Mouse (Mus musculus) gastrocnemius, adult 18-20 months (tissue): ENCODE measurements around the gene Esrrb. TPM values are rescaled to one million over a fixed set of nuclear protein-coding genes. Genes with fewer than 3 reads are reported as not detected.

Experiments used
- DNase-seq: peaks from one replicate; pipeline ENCODE4 v3.0.0; 2021; ENCODE audit warnings: low spot score
- total RNA-seq, 2 experiments: library from RNA; stranded (reverse); gene quantifications; 2 replicates each; pipeline ENCODE4 v1.2.3; 2021

The Esrrb gene
- total RNA-seq, 2 experiments from 2014 or later: 5.8 to 9.9 TPM

- DNase-seq: peak; percentile 60
Observed at GRCm38 (mm10) chr12:86402718-86403117, 41.8 kb downstream of the Esrrb start.

GRCm38 (mm10) chr12:86421490-86421904 is 60.6 kb downstream of the Esrrb start:
- peak; percentile 26 for DNase-seq

- DNase-seq: no peak
Observed at GRCm38 (mm10) chr12:86422166-86422910, 61.4 kb downstream of the Esrrb start.

GRCm38 (mm10) chr12:86423102-86423501 is 62.2 kb downstream of the Esrrb start:
- DNase-seq: no peak

GRCm38 (mm10) chr12:86427585-86427984 is 66.7 kb downstream of the Esrrb start:
- DNase-seq: no peak

- DNase-seq: no peak
Observed at GRCm38 (mm10) chr12:86431671-86432070, 70.8 kb downstream of the Esrrb start.

GRCm38 (mm10) chr12:86433371-86433821 is 72.5 kb downstream of the Esrrb start:
- DNase-seq: peak; percentile 67

GRCm38 (mm10) chr12:86435651-86436050 is 74.7 kb downstream of the Esrrb start:
- DNase-seq: no peak

- no peak for DNase-seq
Observed at GRCm38 (mm10) chr12:86450848-86451247, 89.9 kb downstream of the Esrrb start.

- DNase-seq: no peak
Observed at GRCm38 (mm10) chr12:86455009-86455408, 94.1 kb downstream of the Esrrb start.

GRCm38 (mm10) chr12:86462742-86463470 is 102.0 kb downstream of the Esrrb start:
- DNase-seq: no peak

- no peak for DNase-seq
Observed at GRCm38 (mm10) chr12:86464385-86464784, 103.5 kb downstream of the Esrrb start.

- DNase-seq: no peak
Observed at GRCm38 (mm10) chr12:86466180-86466579, 105.3 kb downstream of the Esrrb start.

- DNase-seq: no peak
Observed at GRCm38 (mm10) chr12:86469919-86470318, 109.0 kb downstream of the Esrrb start.

GRCm38 (mm10) chr12:86470912-86471311 is 110.0 kb downstream of the Esrrb start:
- no peak for DNase-seq

- DNase-seq: peak; percentile 32
Observed at GRCm38 (mm10) chr12:86473630-86474029, 112.7 kb downstream of the Esrrb start.

- DNase-seq: no peak
Observed at GRCm38 (mm10) chr12:86475994-86476393, 115.1 kb downstream of the Esrrb start.

- no peak for DNase-seq
Observed at GRCm38 (mm10) chr12:86478908-86479307, 118.0 kb downstream of the Esrrb start.

- DNase-seq: no peak
Observed at GRCm38 (mm10) chr12:86482029-86482428, 121.1 kb downstream of the Esrrb start.

- peak; percentile 54 for DNase-seq
Observed at GRCm38 (mm10) chr12:86483413-86483841, 122.5 kb downstream of the Esrrb start.

GRCm38 (mm10) chr12:86488005-86488404 is 127.1 kb downstream of the Esrrb start:
- DNase-seq: no peak

- DNase-seq: no peak
Observed at GRCm38 (mm10) chr12:86490052-86490451, 129.1 kb downstream of the Esrrb start.

- DNase-seq: peak; percentile 28
Observed at GRCm38 (mm10) chr12:86491500-86491899, 130.6 kb downstream of the Esrrb start.
